Mouse (Mus musculus) heart, embryonic 14.5 days (tissue): ENCODE data around the gene Clcn7. TPM values are rescaled to one million over a fixed set of nuclear protein-coding genes. Genes with fewer than 3 reads are reported as not detected.

Experiments used
- ATAC-seq: fragments of 200-750 bp; cut with Nextera tagmentation; 2 replicates; pipeline ENCODE4 v1.8.0; 2017; ENCODE audit warnings: low read depth, moderate TSS enrichment; ENCODE audit not compliant: insufficient number of reproducible peaks, insufficient read depth, low FRiP score
- H3K27ac ChIP-seq, 2 experiments: fragments of 200-500 bp in 1 of 2; fragments of 300-500 bp in 1 of 2; sonication (generic) in 1 of 2; replicated peaks in 1 of 2; 2 replicates each; pipeline ENCODE4 v1.5.1; 2012 to 2014; ENCODE audit warnings: low read depth in 2 of 2, low read length in 2 of 2, control low read depth in 1 of 2, mild to moderate bottlenecking in 1 of 2, mixed read lengths in 1 of 2; ENCODE audit not compliant: control insufficient read depth in 1 of 2, insufficient read depth in 1 of 2
- H3K27me3 ChIP-seq: fragments of 300-500 bp; sonication (generic); 2 replicates; pipeline ENCODE4 v1.6.1; 2014; ENCODE audit warnings: mild to moderate bottlenecking, low read length, control low read depth; ENCODE audit not compliant: control insufficient read depth, insufficient read depth
- H3K36me3 ChIP-seq: fragments of 300-500 bp; sonication (generic); 2 replicates; pipeline ENCODE4 v1.6.1; 2014; ENCODE audit warnings: mild to moderate bottlenecking, control low read depth, low read length, mixed read lengths; ENCODE audit not compliant: control insufficient read depth, insufficient read depth
- H3K4me1 ChIP-seq, 2 experiments: fragments of 200-500 bp in 1 of 2; fragments of 300-500 bp in 1 of 2; sonication (generic) in 1 of 2; 2 replicates each; pipeline ENCODE4 v1.6.1; 2012 to 2014; ENCODE audit warnings: low read length in 2 of 2, control low read depth in 1 of 2, mixed read lengths in 1 of 2; ENCODE audit not compliant: control insufficient read depth in 2 of 2, insufficient read depth in 2 of 2
- H3K4me2 ChIP-seq: fragments of 300-500 bp; sonication (generic); 2 replicates; pipeline ENCODE4 v1.6.1; 2014; ENCODE audit warnings: mild to moderate bottlenecking, low read length
- H3K4me3 ChIP-seq, 2 experiments: fragments of 200-500 bp in 1 of 2; fragments of 300-500 bp in 1 of 2; sonication (generic) in 1 of 2; 2 replicates each; pipeline ENCODE4 v1.5.1; 2012 to 2014; ENCODE audit warnings: low read length in 2 of 2, mild to moderate bottlenecking in 2 of 2, control low read depth in 1 of 2, low read depth in 1 of 2, moderate library complexity in 1 of 2; ENCODE audit not compliant: control insufficient read depth in 1 of 2, insufficient read depth in 1 of 2
- H3K9ac ChIP-seq: fragments of 300-500 bp; sonication (generic); 2 replicates; pipeline ENCODE4 v1.6.1; 2014; ENCODE audit warnings: mild to moderate bottlenecking, low read length
- H3K9me3 ChIP-seq: fragments of 300-500 bp; sonication (generic); 2 replicates; pipeline ENCODE4 v1.6.1; 2016; ENCODE audit warnings: low read length, control low read depth; ENCODE audit not compliant: control insufficient read depth
- WGBS: fragments of 180-500 bp; shearing (Covaris S2); extraction: QIAGEN DNeasy Blood & Tissue Kit; methylation state at CpG from one replicate; pipeline ENCODE4 v1.1.7; 2014; 5-methylcytosine and 5-hydroxymethylcytosine counted together
- polyA plus RNA-seq: library from polyadenylated mRNA; unstranded; fragments of >200 nt; fragmentation: Nextera tagmentation; extraction: Ambion mirVana; gene quantifications from 2 replicates; pipeline ENCODE4 v1.2.1, GENCODE M21; 2014

Clcn7 gene
- polyA plus RNA-seq, 1 experiment from 2014 or later = 16.4 TPM

- no peak overlapping the region for H3K4me3 ChIP-seq
- H3K27me3 ChIP-seq = no peaks in the 10 kb centered on the region
- H3K9ac ChIP-seq = no peak overlapping the region
- H3K36me3 ChIP-seq = no peaks in the 10 kb centered on the region
- ATAC-seq = no peak
- H3K4me2 ChIP-seq = no peak overlapping the region
- H3K4me1 ChIP-seq = no peaks in the 10 kb centered on the region
- 42% methylated on average over 9 of the region's 9 CpGs for WGBS
- no peaks in the 10 kb centered on the region for H3K9me3 ChIP-seq
- H3K27ac ChIP-seq = no peak overlapping the region
Measured at GRCm38 (mm10) chr17:25127681-25128080, 5.5 kb upstream of the Clcn7 start.

- Histone ChIP-seq H3K36me3 (no peaks in the 10 kb centered on the region), H3K27ac (no peak overlapping the region), H3K4me2 (no peak overlapping the region), H3K4me1 (peaks cover 2 to 9% of the 10 kb centered on the region in 2 experiments; a peak in 3 of 4 replicates), H3K9ac (no peak overlapping the region), H3K27me3 (no peaks in the 10 kb centered on the region), H3K9me3 (no peaks in the 10 kb centered on the region), H3K4me3 (no peak overlapping the region)
- WGBS = 76% methylated on average over 1 of the region's 1 CpGs
- no peak for ATAC-seq
Measured at GRCm38 (mm10) chr17:25130060-25130459, 3.1 kb upstream of the Clcn7 start.

GRCm38 (mm10) chr17:25135622-25136021 lies 2.4 kb downstream of the Clcn7 start:
- ATAC-seq = no peak
- 83% methylated on average over 6 of the region's 6 CpGs for WGBS
- peaks cover 2 to 9% of the 10 kb centered on the region in 2 experiments; a peak in 3 of 4 replicates for H3K4me1 ChIP-seq
- no peak overlapping the region for H3K4me3 ChIP-seq
- H3K9ac ChIP-seq = no peak overlapping the region
- no peaks in the 10 kb centered on the region for H3K27me3 ChIP-seq
- no peaks in the 10 kb centered on the region for H3K9me3 ChIP-seq
- H3K4me2 ChIP-seq = no peak overlapping the region
- no peaks in the 10 kb centered on the region; the same call in 1 of the 2 replicates for H3K36me3 ChIP-seq
- no peak overlapping the region for H3K27ac ChIP-seq

- no peak overlapping the region for H3K27ac ChIP-seq
- no peak overlapping the region for H3K4me3 ChIP-seq
- H3K36me3 ChIP-seq = no peaks in the 10 kb centered on the region; the same call in 1 of the 2 replicates
- no peaks in the 10 kb centered on the region for H3K27me3 ChIP-seq
- no peak for ATAC-seq
- WGBS = 100% methylated on average over 1 of the region's 1 CpGs
- no peak overlapping the region for H3K9ac ChIP-seq
- H3K4me2 ChIP-seq = no peak overlapping the region
- no peaks in the 10 kb centered on the region for H3K9me3 ChIP-seq
- peaks cover 2 to 8% of the 10 kb centered on the region in 2 experiments; a peak in 3 of 4 replicates for H3K4me1 ChIP-seq
Measured at GRCm38 (mm10) chr17:25138803-25139202, 5.6 kb downstream of the Clcn7 start.

GRCm38 (mm10) chr17:25139960-25140359 lies 6.8 kb downstream of the Clcn7 start:
- WGBS = 66% methylated on average over 4 of the region's 4 CpGs
- no peaks in the 10 kb centered on the region for H3K9me3 ChIP-seq
- no peak overlapping the region for H3K9ac ChIP-seq
- ATAC-seq = no peak
- H3K4me1 ChIP-seq = no peaks in the 10 kb centered on the region
- no peak overlapping the region for H3K27ac ChIP-seq
- no peak overlapping the region for H3K4me3 ChIP-seq
- no peak overlapping the region for H3K4me2 ChIP-seq
- H3K27me3 ChIP-seq = no peaks in the 10 kb centered on the region
- peaks cover 6% of the 10 kb centered on the region; the same call in 1 of the 2 replicates for H3K36me3 ChIP-seq

- H3K27ac ChIP-seq = no peak within 1 kb of the TSS
- no peak within 1 kb of the TSS for H3K4me3 ChIP-seq
- H3K9me3 ChIP-seq = no peaks in the 10 kb centered on the region
- H3K4me2 ChIP-seq = no peak within 1 kb of the TSS
- ATAC-seq = no peak
- no peaks in the 10 kb centered on the region for H3K27me3 ChIP-seq
- no peak within 1 kb of the TSS for H3K9ac ChIP-seq
- peaks cover 38% of the 10 kb centered on the region for H3K36me3 ChIP-seq
- no peaks in the 10 kb centered on the region for H3K4me1 ChIP-seq
- 94% methylated on average over 1 of the region's 1 CpGs for WGBS
Measured at GRCm38 (mm10) chr17:25162161-25162560, 29.0 kb downstream of the Clcn7 start, which contains the start of gene Ccdc154. Ccdc154 (plus strand) TSS chr17:25162461.

- no peak for ATAC-seq
- H3K4me2 ChIP-seq = no peak overlapping the region
- no peaks in the 10 kb centered on the region for H3K4me1 ChIP-seq
- no peak overlapping the region for H3K27ac ChIP-seq
- H3K9ac ChIP-seq = no peak overlapping the region
- WGBS = 73% methylated on average over 7 of the region's 7 CpGs
- H3K4me3 ChIP-seq = no peak overlapping the region
- H3K27me3 ChIP-seq = no peaks in the 10 kb centered on the region
- peaks cover 28% of the 10 kb centered on the region for H3K36me3 ChIP-seq
- no peaks in the 10 kb centered on the region for H3K9me3 ChIP-seq
Measured at GRCm38 (mm10) chr17:25163387-25163786, 30.2 kb downstream of the Clcn7 start.

GRCm38 (mm10) chr17:25164770-25165169 lies 31.6 kb downstream of the Clcn7 start:
- Histone ChIP-seq H3K9me3 (no peaks in the 10 kb centered on the region), H3K4me2 (no peak overlapping the region), H3K4me3 (no peak overlapping the region), H3K27me3 (no peaks in the 10 kb centered on the region), H3K27ac (no peak overlapping the region), H3K4me1 (no peaks in the 10 kb centered on the region), H3K36me3 (peaks cover 21% of the 10 kb centered on the region), H3K9ac (no peak overlapping the region)
- 74% methylated on average over 3 of the region's 3 CpGs for WGBS
- ATAC-seq = no peak
